10 mouse cellular contexts compared by ENCODE assay signal in genomic region chr8:26808771-26809170, GRCm38 (mm10).
DNase-seq lines count a peak whose midpoint lies in the region; ATAC-seq and TF ChIP-seq lines count a peak whose summit lies in the region.
"Had no signal": no experiment of that assay in that cellular context is flagged by ENCODE, and none has a peak within 500 bp of the region (broad histone marks: within the 10 kb centered on the region; RNA-seq: fewer than 3 reads in every experiment).

No protein-coding gene starts in this region.

- H3K36me3 ChIP-seq in hindbrain, embryonic 10.5 days: no peaks in the 10 kb centered on the region
- no peaks in the 10 kb centered on the region for H3K36me3 ChIP-seq in hindbrain, embryonic 12.5 days
- H3K36me3 ChIP-seq in limb, embryonic 11.5 days (ENCODE audit: control insufficient read depth, insufficient read depth, low read length): no peaks in the 10 kb centered on the region

- H3K27me3 ChIP-seq in hindbrain, embryonic 10.5 days (ENCODE audit: insufficient read depth, poor library complexity, severe bottlenecking): peaks cover 29% of the 10 kb centered on the region
- H3K27me3 ChIP-seq in hindbrain, embryonic 12.5 days: peaks cover 23% of the 10 kb centered on the region; the same call in 1 of the 2 replicates
- H3K27me3 ChIP-seq in limb, embryonic 11.5 days (ENCODE audit: control insufficient read depth, insufficient read depth, low read length): no peaks in the 10 kb centered on the region

- no peak for DNase-seq in hindbrain, embryonic 10.5 days (ENCODE audit: low spot score)
- DNase-seq in gastrocnemius, postnatal 25 days: peak; percentile 69
- DNase-seq in limb, embryonic 11.5 days (ENCODE audit: low spot score): peak; percentile 51
- no peak for DNase-seq in frontal cortex, postnatal 25 days (ENCODE audit: low spot score in 2 of 2)
- no peak for DNase-seq in lung, postnatal 25 days (ENCODE audit: low spot score)
- DNase-seq: thymus, adult 18-20 months had no signal

- H3K4me1 ChIP-seq in hindbrain, embryonic 10.5 days (replicated peaks): peaks cover 73% of the 10 kb centered on the region
- peaks cover 40% of the 10 kb centered on the region for H3K4me1 ChIP-seq in hindbrain, embryonic 12.5 days
- peaks cover 4% of the 10 kb centered on the region; the same call in 1 of the 2 replicates for H3K4me1 ChIP-seq in bone marrow, adult 2 months (ENCODE audit: control insufficient read depth, insufficient read depth, low read length)
- H3K4me1 ChIP-seq in limb, embryonic 11.5 days (ENCODE audit: control insufficient read depth, insufficient read depth, low read length): peaks cover 40% of the 10 kb centered on the region

- TF ChIP-seq CTCF in bone marrow, adult 2 months (IDR thresholded peaks at IDR 0.05; ENCODE audit: control insufficient read depth, insufficient read depth, low read length): no peak

- ATAC-seq in hindbrain, embryonic 12.5 days (ENCODE audit: low FRiP score): no peak
- no peak for ATAC-seq in limb, embryonic 11.5 days (ENCODE audit: insufficient number of reproducible peaks, low FRiP score, low TSS enrichment, low read depth)
- ATAC-seq in cerebellum, adult (ENCODE audit: insufficient number of reproducible peaks, low FRiP score, low TSS enrichment): no peak

- no peak overlapping the region for H3K4me3 ChIP-seq in hindbrain, embryonic 10.5 days
- no peak overlapping the region for H3K4me3 ChIP-seq in hindbrain, embryonic 12.5 days
- no peak overlapping the region for H3K4me3 ChIP-seq in bone marrow, adult 2 months (replicated peaks; ENCODE audit: control insufficient read depth, low read depth, low read length)
- no peak overlapping the region for H3K4me3 ChIP-seq in limb, embryonic 11.5 days (ENCODE audit: low read depth, low read length)

- H3K9me3 ChIP-seq in hindbrain, embryonic 10.5 days: no peaks in the 10 kb centered on the region
- H3K9me3 ChIP-seq in hindbrain, embryonic 12.5 days (replicated peaks): no peaks in the 10 kb centered on the region
- H3K9me3 ChIP-seq in limb, embryonic 11.5 days (ENCODE audit: control insufficient read depth, low read length): no peaks in the 10 kb centered on the region

- no peak overlapping the region for H3K4me2 ChIP-seq in hindbrain, embryonic 12.5 days (replicated peaks)
- H3K4me2 ChIP-seq in limb, embryonic 11.5 days (ENCODE audit: low read depth, severe bottlenecking): no peak overlapping the region

- peak overlapping the region; percentile 66 for H3K27ac ChIP-seq in hindbrain, embryonic 10.5 days
- H3K27ac ChIP-seq in hindbrain, embryonic 12.5 days: no peak overlapping the region
- H3K27ac ChIP-seq in bone marrow, adult 2 months (ENCODE audit: control insufficient read depth, insufficient read depth, low read depth, low read length, poor library complexity): peak overlapping the region; percentile 66
- H3K27ac ChIP-seq in limb, embryonic 11.5 days (replicated peaks; ENCODE audit: low read depth, low read length): no peak overlapping the region
- H3K27ac ChIP-seq: macrophage had no signal

- 9% methylated on average over 3 of the region's 3 CpGs for WGBS in hindbrain, embryonic 10.5 days
- WGBS in hindbrain, embryonic 12.5 days: 2% methylated on average over 3 of the region's 3 CpGs
- 16% methylated on average over 3 of the region's 3 CpGs for WGBS in bone marrow, adult 2 months
- 2% methylated on average over 3 of the region's 3 CpGs for WGBS in limb, embryonic 11.5 days

- H3K9ac ChIP-seq in hindbrain, embryonic 12.5 days: no peak overlapping the region
- no peak overlapping the region for H3K9ac ChIP-seq in limb, embryonic 11.5 days (ENCODE audit: low read length)

- TF ChIP-seq POLR2A in bone marrow, adult 2 months (IDR thresholded peaks at IDR 0.05; ENCODE audit: borderline replicate concordance, control insufficient read depth, low read depth, low read length): no peak

Comparison
In these comparisons a context has a peak if more than half of its experiments do, and no peak if none do; other contexts are left out.
1. H3K27ac ChIP-seq: peak in hindbrain, embryonic 10.5 days (single experiment) and bone marrow, adult 2 months (single experiment); none in hindbrain, embryonic 12.5 days (single experiment) and limb, embryonic 11.5 days (single experiment).
2. DNase-seq: peak in gastrocnemius, postnatal 25 days (single experiment) and limb, embryonic 11.5 days (single experiment); none in hindbrain, embryonic 10.5 days (single experiment), frontal cortex, postnatal 25 days (0 of 2) and lung, postnatal 25 days (single experiment).